Mouse (Mus musculus): ENCODE data around the gene Fam20c.

Fam20c gene

DNA sequence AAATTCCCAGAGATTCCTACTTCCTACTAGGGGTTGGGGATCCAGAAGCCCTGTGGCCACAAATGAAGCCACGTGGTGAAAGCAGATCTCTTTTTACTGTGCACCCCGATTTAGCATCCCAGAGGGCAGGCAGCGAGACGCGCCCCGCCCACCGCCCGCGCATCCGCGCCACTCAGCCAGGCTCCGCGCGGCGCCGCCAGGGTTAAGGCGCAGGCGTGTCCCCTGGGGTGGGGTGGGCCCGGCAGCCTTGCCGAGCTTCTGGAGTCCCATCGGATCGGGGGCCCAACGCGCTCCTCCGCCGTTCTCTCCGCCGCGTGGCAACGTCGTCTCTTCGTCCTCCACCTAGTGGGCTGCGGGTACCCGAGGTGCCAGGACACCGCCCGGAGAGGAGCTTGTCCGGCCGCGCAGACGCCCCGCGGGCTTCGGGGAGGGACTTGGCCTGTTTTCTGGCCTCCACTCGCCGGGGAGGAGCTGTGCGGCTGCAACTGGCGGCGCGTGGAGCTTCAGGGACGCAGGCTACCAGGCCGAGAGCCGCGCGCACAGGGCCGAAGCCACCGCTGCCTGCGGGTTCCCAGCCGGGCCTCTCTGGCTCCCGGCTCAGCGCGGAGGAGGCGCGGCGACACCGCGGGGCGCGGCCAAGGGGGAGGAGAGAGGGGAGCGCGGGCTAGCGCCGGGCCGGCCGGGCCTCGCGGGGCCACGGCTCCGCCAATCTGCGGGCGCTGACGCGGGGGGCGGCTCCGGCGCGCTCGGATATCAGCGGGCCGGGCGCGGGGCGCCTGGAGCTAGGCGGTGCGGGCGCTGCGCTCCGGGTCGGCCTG, at the start of gene Fam20c:
Gene Fam20c, plus strand, starts transcription at position 212 of the 818 bp plus-strand sequence.
- DNase-seq (ENCODE audit: low read depth, low spot score), result peak; percentile 56

DNA sequence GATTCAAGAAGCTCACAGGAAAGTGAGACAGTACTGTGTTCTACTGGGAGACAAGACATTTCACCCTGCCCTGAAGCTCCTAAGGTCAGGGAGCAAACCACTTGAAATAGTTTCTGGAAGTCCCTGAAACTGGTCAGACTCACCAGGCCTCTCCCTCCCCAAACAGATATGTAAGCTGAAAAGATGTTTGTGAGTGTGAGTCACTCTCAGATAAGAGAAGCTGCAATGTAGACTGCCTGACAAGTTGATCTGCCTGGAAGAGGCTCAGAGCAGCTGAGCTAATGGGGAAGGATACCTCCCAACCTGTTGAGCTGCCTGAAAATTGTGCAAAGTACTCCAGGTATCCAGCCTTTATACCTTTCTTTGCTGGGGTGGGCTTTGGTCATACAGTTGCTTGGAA, 46.9 kb upstream of the Fam20c start:
- no peak for DNase-seq (ENCODE audit: low read depth, low spot score)

DNA sequence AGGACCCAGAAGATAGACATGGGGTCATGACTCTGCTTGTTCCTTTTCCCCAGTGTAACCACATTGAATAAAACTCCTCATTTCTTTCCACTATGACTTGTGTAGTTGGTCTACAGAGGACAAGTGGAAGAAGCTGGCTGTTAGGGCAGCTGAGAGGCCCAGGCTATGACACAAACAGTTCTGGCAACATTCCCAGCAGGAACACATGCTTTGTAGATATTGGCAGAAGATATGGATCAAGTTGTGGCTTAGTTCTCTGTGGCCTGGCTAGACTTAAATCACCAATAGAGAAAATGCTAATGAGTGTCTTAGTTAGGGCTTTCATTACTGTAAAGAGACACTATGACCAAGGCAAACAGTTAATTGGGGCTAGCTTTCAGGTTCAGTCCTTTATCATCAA, 45.7 kb upstream of the Fam20c start:
- DNase-seq (ENCODE audit: low read depth, low spot score), result no peak

DNA sequence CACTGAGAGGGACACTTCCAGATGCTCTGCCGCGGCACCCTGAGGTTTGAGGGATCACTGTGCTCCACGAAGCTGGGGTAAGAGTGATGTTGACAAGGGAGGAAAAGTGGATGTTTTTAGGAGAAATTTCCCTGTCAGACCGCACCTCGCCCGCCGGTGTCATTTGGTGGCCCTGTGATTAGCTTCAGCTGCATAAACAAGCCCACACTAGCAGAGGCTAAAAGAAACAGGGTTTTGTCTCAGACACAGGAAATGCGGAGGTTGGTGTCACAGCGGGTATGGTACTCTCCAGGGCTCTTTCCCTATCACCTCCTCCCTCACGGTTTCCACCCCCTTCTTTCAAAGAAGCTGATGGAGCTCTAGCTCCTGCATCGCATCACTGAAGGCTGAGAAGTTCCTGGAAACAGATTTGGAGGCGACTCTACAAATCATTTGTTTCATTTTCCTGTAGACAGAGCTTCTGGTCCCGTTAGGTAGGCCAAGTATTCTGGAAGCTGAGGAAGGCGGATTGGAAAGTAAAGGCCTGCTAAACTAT, 38.7 kb upstream of the Fam20c start:
- DNase-seq (ENCODE audit: low read depth, low spot score), result no peak

DNA sequence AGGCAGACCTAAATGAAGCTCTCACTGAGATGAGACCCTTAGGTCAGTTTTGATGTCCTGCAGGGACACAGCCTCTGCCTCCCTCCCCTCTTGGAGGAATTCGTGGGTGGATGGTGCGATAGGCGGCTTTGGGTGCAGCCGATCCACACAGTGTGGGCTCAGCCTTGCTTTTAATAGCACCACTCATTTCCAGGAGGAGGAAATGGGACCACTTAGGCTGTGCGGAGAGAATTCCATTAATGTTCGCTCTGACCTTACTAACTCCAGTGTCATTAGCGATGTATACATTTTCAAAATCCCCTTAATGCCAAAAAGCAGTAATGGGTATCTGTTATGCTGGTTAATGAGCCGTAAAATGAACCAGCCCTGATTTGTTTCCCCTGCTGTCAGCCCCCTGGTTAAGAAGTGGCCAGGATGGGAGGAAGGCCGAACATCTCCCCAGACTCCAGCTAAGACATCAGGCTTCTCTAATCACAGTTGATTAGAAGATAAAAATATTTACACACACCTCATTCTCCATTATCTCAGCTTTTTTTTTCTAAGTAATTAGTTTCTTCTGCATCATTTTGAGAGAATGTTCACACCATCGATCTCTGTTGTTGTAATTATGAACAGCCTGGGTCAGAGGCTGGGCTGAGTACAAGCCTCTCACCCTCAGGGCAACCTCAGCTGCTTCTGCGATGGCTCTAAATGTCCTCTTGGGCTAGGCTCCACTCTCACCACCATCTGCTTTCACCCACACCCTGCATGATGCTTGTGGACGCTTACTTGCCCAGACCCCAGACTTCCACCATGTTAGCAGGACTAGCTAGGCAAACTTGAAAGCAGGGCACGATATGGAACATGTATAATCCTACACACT, 33.8 kb upstream of the Fam20c start:
- DNase-seq (ENCODE audit: low read depth, low spot score), result no peak

DNA sequence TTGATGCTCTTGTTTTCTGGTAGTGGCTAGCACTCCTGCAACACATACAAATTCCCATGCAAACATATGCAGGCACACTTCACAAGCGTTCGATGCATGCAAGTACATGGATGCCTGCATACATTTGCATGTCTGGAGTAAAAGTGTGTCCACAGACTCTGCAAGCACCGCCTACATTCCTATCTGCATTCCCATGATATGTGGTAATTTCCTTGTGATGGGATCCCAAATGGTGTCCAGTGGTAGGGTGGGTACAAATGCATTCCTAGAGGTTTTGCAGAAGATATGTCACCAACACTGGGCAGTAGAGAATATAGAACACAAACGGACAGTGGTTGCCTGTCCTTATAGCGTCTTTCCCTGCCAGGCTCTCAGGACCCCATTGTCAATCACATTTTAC, 29.9 kb upstream of the Fam20c start:
- DNase-seq (ENCODE audit: low read depth, low spot score), result no peak

DNA sequence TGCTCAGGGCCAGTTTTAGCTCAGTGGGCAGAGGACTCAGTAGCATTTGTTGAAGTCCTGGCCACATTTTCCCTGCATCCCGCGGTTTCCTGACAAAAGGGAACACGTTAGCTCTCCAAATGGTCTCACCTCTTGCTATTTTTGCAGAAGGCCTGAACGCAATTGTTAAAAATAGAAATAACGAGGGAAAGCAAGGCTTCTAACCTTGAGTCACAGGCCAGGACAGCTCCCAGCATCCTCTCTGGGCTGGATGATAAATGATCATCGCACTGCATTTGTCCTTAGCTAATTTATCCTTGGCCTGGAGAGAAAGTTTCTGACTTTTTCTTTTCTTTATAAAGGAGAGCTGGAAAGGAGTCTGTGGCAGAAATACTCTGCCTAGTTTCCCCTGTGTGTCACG, 29.2 kb upstream of the Fam20c start:
- DNase-seq (ENCODE audit: low read depth, low spot score), result no peak

DNA sequence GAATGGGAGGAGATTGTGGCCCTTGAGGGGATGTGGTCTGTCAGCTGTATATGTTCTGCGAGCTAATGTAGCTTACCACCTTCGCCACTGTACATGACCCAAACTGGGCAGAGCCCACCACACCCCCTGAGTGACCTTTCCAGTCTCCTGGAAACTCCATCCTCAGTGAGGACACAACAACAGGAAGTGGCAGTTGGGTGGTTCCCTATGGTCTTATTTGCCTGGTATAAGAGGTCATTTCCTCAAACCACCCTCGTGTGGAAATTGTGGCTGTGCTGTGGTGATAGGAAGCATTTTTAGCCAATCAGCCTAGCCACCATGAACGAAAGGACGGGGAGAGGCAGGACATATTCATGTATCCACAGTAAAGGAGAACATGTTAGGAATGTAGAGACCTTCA, 23.5 kb upstream of the Fam20c start:
- no peak for DNase-seq (ENCODE audit: low read depth, low spot score)

DNA sequence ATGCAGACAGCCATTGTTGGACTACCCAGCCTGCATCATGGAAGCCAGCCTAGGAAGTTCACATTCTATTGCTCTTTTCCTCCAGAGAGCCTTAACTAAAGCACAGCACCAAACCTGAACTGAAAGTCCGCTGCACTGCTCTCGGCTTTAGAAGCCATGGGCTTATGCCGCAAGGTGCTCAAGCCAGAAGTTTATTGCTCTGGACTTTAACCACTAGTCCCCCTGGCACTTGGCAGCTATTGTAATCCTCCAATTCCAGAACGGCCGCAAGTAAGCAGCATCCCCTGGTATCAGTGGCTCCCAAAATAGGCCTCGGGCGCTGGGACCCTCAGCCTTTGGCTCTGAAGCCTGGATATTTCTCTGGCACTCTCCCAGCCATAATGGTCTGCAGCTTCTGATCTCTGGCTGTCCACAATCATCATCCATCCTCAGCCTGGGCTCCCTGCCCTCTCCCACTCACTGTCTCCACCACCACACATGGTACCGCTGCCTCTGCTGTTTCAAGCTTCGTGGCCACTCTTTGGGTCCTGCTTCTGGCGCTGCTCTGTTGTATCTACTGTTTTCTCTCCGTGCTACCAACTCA, 20.9 kb upstream of the Fam20c start:
- DNase-seq (ENCODE audit: low read depth, low spot score), result no peak

DNA sequence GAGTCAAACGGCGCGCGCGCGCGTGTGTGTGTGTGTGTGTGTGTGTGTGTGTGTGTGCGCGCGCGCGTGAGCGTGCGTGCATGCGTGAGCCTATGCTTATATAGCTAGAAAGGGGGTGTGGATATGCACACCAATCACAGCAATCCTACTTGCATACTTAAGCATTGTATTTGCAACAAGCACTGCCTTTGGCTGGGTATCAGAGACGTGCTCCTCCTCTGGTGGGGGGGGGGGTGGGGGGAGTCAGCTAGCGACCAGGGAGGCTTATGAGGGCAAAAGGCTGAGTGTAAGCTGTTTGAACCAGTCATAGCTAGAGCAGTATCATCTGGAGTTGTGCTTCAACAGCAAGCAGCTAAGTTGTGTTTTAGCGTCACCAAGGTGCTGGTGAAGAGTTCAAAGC, 20.3 kb upstream of the Fam20c start:
- DNase-seq (ENCODE audit: low read depth, low spot score), result no peak

DNA sequence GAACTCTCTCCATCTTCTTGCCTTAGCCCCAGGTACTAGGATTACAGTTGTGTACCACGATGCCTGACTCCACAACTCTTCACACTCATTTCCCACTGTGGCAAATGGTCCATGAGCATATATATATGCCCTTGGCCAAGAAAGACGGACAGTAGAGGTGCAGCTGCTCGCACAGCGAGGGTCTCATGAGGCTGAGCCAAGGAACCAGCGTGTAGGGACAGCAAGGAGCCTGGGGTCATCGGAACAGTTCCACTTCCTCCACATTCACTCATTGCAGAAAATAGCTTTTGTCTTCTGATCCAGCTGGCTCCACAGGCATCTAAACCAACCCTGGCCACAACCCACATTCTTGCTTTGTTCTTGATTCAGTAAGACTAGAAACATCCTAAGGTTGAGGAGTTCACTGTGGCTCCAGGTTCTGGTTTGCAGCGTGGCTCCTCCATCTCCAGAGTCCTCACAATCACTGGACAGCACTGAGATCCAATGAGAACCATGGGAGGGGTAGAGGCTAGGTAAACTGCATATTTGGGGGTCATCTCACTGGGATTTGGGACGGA, 19.0 kb upstream of the Fam20c start:
- no peak for DNase-seq (ENCODE audit: low read depth, low spot score)

DNA sequence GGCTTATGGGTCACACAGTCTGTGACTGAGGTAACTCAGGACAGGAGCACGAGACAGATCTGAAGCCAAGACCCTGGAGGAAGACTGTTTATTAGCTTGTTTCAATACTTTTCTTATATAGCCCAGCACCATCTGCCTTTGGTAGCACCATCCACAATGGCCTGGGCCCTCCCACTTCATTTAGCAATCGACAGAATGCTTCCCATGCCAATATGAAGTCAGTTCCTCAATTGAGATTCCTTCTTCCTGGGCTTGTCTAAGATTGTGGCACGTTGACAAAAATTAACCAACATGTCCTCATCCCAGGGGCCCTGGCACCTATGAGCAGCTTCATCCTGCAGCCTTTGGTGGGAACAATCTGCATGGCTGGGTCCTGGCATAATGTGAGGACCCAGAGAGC, 14.2 kb upstream of the Fam20c start:
- no peak for DNase-seq (ENCODE audit: low read depth, low spot score)

DNA sequence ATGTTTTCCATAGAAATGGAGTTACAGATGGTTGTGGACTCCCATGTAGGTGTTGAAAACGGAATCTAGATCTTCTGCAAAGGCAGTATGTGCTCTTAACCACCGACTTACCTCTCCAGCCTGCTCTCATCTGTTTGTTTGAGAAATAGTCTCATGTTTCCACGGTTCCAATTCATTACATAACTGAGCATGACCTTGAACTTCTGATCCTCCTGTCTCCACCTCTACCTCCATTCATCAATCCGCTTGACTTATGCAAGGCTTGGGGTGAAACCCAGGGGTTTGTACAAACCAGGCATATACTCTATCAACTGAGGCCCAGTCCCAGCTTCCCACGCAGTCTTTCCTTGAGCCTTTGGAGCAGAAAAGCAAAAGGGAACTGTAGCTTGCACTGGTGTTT, 12.8 kb upstream of the Fam20c start:
- DNase-seq (ENCODE audit: low read depth, low spot score), result no peak

DNA sequence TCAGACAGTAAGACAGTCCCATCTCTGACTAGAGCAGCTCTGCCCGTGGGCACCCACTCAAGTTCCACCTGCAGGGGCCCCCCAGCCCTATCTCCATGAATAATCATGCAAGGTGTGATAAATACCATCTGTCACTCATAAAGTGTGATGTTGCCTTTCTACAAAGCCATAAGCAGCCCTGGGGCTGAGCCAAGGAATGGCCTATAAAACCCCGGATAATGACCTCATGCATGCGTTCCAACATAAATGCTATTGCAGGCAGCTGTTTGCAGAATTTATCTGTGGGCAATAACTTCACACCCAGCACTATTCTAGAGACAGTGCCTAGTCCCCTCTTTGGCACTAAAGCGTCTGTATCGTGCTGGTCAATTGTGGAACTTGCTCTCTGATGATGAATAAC, 12.0 kb upstream of the Fam20c start:
- no peak for DNase-seq (ENCODE audit: low read depth, low spot score)

DNA sequence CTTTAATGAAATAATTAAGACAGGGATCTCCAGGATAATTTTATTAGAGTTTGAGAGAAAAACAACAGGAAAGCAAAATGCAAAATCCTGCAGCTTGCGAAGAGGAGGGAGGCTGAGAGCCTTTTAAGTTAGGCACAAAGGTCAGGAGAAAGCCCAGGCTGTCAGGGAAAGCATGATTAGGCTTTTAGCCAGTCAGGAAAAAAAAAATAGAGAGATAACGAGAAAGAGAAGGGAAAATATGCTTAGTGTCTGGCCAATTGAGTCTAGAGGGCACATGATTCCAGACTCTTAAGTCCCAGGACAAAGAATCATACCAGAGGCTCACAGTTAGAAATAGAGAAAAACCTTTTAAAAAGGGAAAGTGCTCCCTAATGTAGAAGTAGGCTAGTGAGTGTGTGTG, 10.7 kb upstream of the Fam20c start:
- DNase-seq (ENCODE audit: low read depth, low spot score), result no peak

DNA sequence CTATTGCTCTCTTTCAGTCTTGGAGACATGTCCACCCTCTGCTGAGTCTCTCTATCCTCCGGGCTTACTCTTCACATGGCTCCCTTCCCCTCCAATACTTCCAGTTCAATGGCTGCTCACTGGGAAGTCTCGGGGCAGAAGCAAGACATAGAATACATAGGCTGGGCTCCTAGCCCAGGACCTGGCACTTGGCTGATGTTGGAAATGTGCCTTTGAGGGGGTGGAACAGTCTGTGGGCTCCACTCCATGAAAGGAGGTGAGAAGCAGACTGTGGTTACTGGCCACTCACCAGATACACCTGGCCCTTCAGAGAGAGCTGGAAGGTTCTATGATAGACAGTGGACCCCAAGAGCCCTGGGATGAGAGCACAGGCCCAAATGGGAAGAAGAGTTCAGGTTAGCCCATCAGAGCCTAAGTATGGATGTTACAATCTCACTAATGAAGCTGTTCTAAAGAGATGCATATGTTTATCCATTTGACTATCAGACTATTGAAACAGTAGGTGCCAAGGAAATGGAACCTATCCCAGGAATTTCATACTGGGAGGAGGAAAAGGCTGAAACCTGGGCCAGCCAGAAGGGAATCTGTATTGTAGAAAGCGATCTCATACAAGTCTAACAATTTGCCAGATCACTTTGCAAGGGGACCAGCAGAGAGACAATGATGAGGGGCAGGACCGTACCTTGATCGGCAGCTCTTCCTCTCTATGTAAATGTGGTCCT, 8.8 kb upstream of the Fam20c start:
- no peak for DNase-seq (ENCODE audit: low read depth, low spot score)

DNA sequence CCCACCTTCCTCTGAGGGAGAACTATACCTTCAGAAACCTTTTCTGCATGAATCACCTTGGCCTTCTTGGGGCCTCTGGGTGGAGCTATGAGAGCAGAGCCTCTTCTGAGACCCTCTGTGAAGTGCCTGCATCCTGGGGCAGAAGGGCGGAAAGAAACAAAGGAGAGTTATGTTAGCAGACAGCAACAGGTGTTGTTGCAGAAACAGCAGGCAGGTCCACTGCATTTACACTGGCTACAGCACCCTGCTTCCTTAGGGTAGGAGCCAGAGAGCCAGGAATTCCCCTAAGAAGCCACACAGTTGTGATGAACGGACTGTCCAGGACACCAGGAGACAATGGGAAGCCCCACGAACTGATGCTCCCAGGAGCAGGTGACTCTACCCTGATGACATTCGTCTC, 1.0 kb upstream of the Fam20c start:
- no peak for DNase-seq (ENCODE audit: low read depth, low spot score)

DNA sequence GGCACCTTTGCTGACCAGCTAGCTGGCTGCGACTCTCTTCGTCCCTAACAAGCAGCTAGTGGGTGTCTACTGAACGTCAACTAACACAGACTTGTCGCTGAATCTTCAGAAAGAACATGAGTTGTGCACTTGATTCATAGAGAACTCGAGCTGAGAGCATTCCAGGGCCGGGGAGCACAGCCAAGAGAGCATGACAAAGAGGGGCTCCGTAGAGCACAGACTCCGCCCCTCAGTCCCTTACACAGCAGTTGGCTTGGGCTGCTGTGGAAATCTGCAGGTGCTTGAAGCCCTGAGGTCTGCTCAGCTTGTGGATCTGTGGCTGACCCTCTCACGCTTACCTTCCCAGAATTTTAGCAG, 390 bp upstream of the Fam20c start:
- no peak for DNase-seq (ENCODE audit: low read depth, low spot score)

DNA sequence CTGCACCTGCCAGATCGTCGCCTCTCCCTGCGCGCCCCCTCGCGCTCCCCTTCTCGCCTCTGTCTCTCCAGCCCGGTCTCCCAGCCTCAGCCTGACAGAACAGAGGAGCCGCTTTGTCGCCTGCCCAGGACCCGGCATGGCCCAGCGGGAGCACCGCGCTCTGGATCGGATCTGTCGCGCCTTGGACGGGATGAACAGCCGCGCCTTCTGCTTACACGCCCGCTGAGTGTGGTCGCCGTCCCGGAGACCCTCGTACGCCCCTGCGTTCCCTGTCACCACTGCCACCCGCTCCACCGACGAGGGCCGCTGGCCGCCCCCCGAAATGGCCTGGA, 773 bp downstream of the Fam20c start:
- DNase-seq (ENCODE audit: low read depth, low spot score), result no peak

DNA sequence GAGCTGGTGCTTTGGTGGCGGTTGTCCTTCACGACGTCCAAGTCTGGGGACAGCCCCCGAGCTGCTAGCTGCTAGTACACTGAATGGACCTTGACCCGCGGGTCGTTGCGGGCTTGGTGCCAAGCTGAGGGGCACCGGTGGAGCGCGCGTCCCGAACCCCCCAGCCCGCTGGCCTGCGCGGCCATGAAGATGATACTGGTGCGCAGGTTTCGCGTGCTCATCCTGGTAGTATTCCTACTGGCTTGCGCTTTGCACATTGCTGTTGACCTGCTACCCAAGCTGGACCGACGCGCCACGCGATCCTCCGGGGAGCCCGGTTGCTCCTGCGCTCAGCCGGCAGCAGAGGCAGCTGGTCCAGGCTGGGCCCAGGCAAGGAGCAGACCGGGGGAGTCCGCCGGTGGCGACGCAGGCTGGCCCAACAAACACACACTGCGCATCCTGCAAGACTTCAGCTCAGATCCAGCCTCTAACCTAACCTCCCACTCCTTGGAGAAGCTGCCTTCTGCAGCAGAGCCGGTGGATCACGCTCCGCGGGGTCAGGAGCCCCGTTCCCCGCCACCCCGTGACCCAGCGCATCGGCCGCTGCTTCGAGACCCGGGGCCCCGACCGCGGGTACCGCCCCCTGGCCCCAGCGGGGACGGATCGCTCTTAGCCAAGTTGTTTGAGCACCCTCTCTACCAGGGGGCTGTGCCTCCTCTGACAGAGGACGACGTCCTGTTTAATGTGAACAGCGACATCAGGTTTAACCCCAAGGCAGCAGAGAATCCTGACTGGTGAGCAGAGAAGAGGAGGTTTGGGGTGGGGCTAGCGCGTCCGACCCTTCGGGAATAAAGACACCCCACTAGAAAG, 1.4 kb downstream of the Fam20c start:
- DNase-seq (ENCODE audit: low read depth, low spot score), result no peak

Data from embryo, embryonic 11.5 days (tissue).